Mouse (Mus musculus): ENCODE results near the gene Fmo1. TPM values are rescaled to one million over a fixed set of nuclear protein-coding genes. Genes with fewer than 3 reads are reported as not detected.

The Fmo1 gene
- 1 to 10 TPM in 1 of 2 experiments, under 1 TPM in 1; 0.24 to 3.8 TPM for polyA plus RNA-seq (2017; shearing (Covaris generic))

GRCm38 (mm10) chr1:162866280-162866681, at the start of gene Fmo1:
Gene Fmo1, minus strand, starts transcription at chr1:162866610.

GRCm38 (mm10) chr1:162897838-162898811, 31.7 kb upstream of the Fmo1 start, which contains the start of gene Fmo2:
Gene Fmo2, minus strand, starts transcription at chr1:162898726.

GRCm38 (mm10) chr1:162813836-162814156, 52.6 kb downstream of the Fmo1 start, which contains the start of gene Fmo4:
Gene Fmo4, minus strand, starts transcription at chr1:162813972.

Other genes with a start within 250 kb of the Fmo1 start
- gene Myoc, start 227.5 kb downstream of the Fmo1 start, polyA plus RNA-seq (2017; shearing (Covaris generic)): under 1 TPM in 1 of 2 experiments, not detected in 1; 0.49 TPM
- under 1 TPM in 1 of 2 experiments, not detected in 1; 0.91 TPM for gene Myocos, start 208.4 kb downstream of the Fmo1 start, polyA plus RNA-seq (2017; shearing (Covaris generic))
- 100 to 1,000 TPM; 154 to 179 TPM for gene Prrc2c, start 126.1 kb downstream of the Fmo1 start, polyA plus RNA-seq (2017; shearing (Covaris generic))
- not detected for gene Fmo4, start 52.6 kb downstream of the Fmo1 start, polyA plus RNA-seq (2017; shearing (Covaris generic))
- gene Fmo2, start 32.1 kb upstream of the Fmo1 start, polyA plus RNA-seq (2017; shearing (Covaris generic)): under 1 TPM in 1 of 2 experiments, not detected in 1; 0.43 TPM
- under 1 TPM; 0.11 to 0.99 TPM for gene Fmo6, start 70.9 kb upstream of the Fmo1 start, polyA plus RNA-seq (2017; shearing (Covaris generic))
- not detected for gene Fmo3, start 117.9 kb upstream of the Fmo1 start, polyA plus RNA-seq (2017; shearing (Covaris generic))
- gene Mroh9, start 219.1 kb upstream of the Fmo1 start, polyA plus RNA-seq (2017; shearing (Covaris generic)): not detected

All from inflammation-experienced regulatory T-cells (primary cell).